ENCODE assay signal across 8 mouse cellular contexts in genomic region chr12:56404833-56405232, GRCm38 (mm10). TPM values are rescaled to one million over a fixed set of nuclear protein-coding genes. Genes with fewer than 3 reads are reported as not detected.
DNase-seq lines count a peak whose midpoint lies in the region; ATAC-seq and TF ChIP-seq lines count a peak whose summit lies in the region.

No protein-coding gene starts in this region.

- H3K36me3 ChIP-seq in forebrain, embryonic 14.5 days (ENCODE audit: control insufficient read depth, insufficient read depth, low read length), result no peaks in the 10 kb centered on the region
- H3K36me3 ChIP-seq in kidney, embryonic 16.5 days (ENCODE audit: insufficient read depth, low read length), result no peaks in the 10 kb centered on the region
- H3K36me3 ChIP-seq in liver, embryonic 14.5 days (replicated peaks; ENCODE audit: control insufficient read depth, insufficient read depth, low read depth), result no peaks in the 10 kb centered on the region

- no peak overlapping the region for H3K4me2 ChIP-seq in forebrain, embryonic 14.5 days (ENCODE audit: low read length)
- H3K4me2 ChIP-seq in kidney, embryonic 16.5 days (replicated peaks; ENCODE audit: low read depth, low read length), result no peak overlapping the region
- no peak overlapping the region for H3K4me2 ChIP-seq in liver, embryonic 14.5 days (ENCODE audit: low read depth)

- H3K27me3 ChIP-seq in forebrain, embryonic 14.5 days (replicated peaks; ENCODE audit: control insufficient read depth, insufficient read depth, low read length), result 0 out of 2 replicates have a peak, but pooled peaks cover 5% of the 10 kb centered on the region
- H3K27me3 ChIP-seq in kidney, embryonic 16.5 days (ENCODE audit: insufficient read depth, low read length), result no peaks in the 10 kb centered on the region
- H3K27me3 ChIP-seq in liver, embryonic 14.5 days (ENCODE audit: control insufficient read depth, insufficient read depth, low read length), result no peaks in the 10 kb centered on the region

- ATAC-seq in forebrain, embryonic 14.5 days, result 0 out of 2 replicates have a peak, but pooled peaks have one; percentile 37
- peak; percentile 40; the same call in 1 of the 2 replicates for ATAC-seq in kidney, embryonic 16.5 days (ENCODE audit: low FRiP score, low TSS enrichment)
- no peak for ATAC-seq in liver, embryonic 14.5 days (ENCODE audit: insufficient read depth)
- no peak for ATAC-seq in erythroid progenitor cell, adult 5-6 weeks (replicated peaks; ENCODE audit: low FRiP score, poor library complexity, severe bottlenecking)

- H3K4me1 ChIP-seq in forebrain, embryonic 14.5 days (ENCODE audit: control insufficient read depth, insufficient read depth, low read length), result no peaks in the 10 kb centered on the region
- H3K4me1 ChIP-seq in kidney, embryonic 16.5 days (ENCODE audit: insufficient read depth, low read length), result peaks cover 11% of the 10 kb centered on the region; the same call in 1 of the 2 replicates
- no peaks in the 10 kb centered on the region for H3K4me1 ChIP-seq in liver, embryonic 14.5 days (replicated peaks; ENCODE audit: control insufficient read depth in 2 of 2, insufficient read depth in 2 of 2, low read length in 1 of 2)

- DNase-seq in ovary, postnatal 10 days (ENCODE audit: low spot score), result peak; percentile 7
- no peak for DNase-seq in ovary, adult 18-20 months (ENCODE audit: low spot score)
- DNase-seq in adrenal gland, postnatal 10 days, result peak; percentile 69
- DNase-seq in forebrain, embryonic 14.5 days (ENCODE audit: low spot score), result peak; percentile 78
- peak; percentile 9 to 15 (median 9) for DNase-seq in liver, embryonic 14.5 days (ENCODE audit: low read depth in 3 of 3, low spot score in 3 of 3)
- peak; percentile 43 for DNase-seq in right cerebral cortex, postnatal 14 days

- no peak overlapping the region for H3K9ac ChIP-seq in forebrain, embryonic 14.5 days (ENCODE audit: low read length)
- H3K9ac ChIP-seq in kidney, embryonic 16.5 days (replicated peaks; ENCODE audit: low read length), result no peak overlapping the region
- no peak overlapping the region for H3K9ac ChIP-seq in liver, embryonic 14.5 days (replicated peaks)

- no peak for TF ChIP-seq EP300 in liver, embryonic 14.5 days (IDR thresholded peaks at IDR 0.05; ENCODE audit: low read depth)

- H3K4me3 ChIP-seq in forebrain, embryonic 14.5 days (ENCODE audit: low read depth, low read length), result no peak overlapping the region
- H3K4me3 ChIP-seq in kidney, embryonic 16.5 days (ENCODE audit: low read length), result no peak overlapping the region
- H3K4me3 ChIP-seq in liver, embryonic 14.5 days (ENCODE audit: insufficient read depth in 1 of 2, low read depth in 2 of 2, low read length in 2 of 2), result no peak overlapping the region

- TF ChIP-seq CTCF in liver, embryonic 14.5 days (IDR thresholded peaks at IDR 0.05; ENCODE audit: low read depth), result peak; percentile 81

- 47% methylated on average over 4 of the region's 4 CpGs for WGBS in forebrain, embryonic 14.5 days
- WGBS in kidney, embryonic 16.5 days, result 35% methylated on average over 4 of the region's 4 CpGs
- 22% methylated on average over 4 of the region's 4 CpGs for whole genome bisulfite sequencing in liver, embryonic 14.5 days (ENCODE audit: insufficient replicate concordance)

- H3K27ac ChIP-seq in forebrain, embryonic 14.5 days (ENCODE audit: low read depth, low read length), result no peak overlapping the region
- H3K27ac ChIP-seq in kidney, embryonic 16.5 days (ENCODE audit: low read length), result no peak overlapping the region
- H3K27ac ChIP-seq in liver, embryonic 14.5 days, result no peak overlapping the region

- H3K9me3 ChIP-seq in forebrain, embryonic 14.5 days (replicated peaks; ENCODE audit: control insufficient read depth, low read length), result no peaks in the 10 kb centered on the region
- H3K9me3 ChIP-seq in kidney, embryonic 16.5 days (ENCODE audit: low read length), result no peaks in the 10 kb centered on the region
- H3K9me3 ChIP-seq in liver, embryonic 14.5 days (ENCODE audit: control insufficient read depth, low read length), result no peaks in the 10 kb centered on the region

RNA-seq across cellular contexts. Expression of gene Mbip, which starts 59.1 kb away (rescaled TPM):
- 10 to 100 TPM; 15.7 to 19.6 TPM for total RNA-seq in adrenal gland, postnatal 10 days (2021)
- polyA plus RNA-seq in forebrain, embryonic 14.5 days (2014; fragmentation: Nextera tagmentation; extraction: Ambion mirVana), result 50.3 and 58.8 TPM in 2 replicates
- polyA plus RNA-seq in kidney, embryonic 16.5 days (2015; fragmentation: Nextera tagmentation; extraction: Ambion mirVana), result 36.7 and 39.9 TPM in 2 replicates
- polyA plus RNA-seq in liver, embryonic 14.5 days (2012; rRNA removed), result 5.2 and 6.9 TPM in 2 replicates
- polyA plus RNA-seq in liver, embryonic 14.5 days (2014; fragmentation: Nextera tagmentation; extraction: Ambion mirVana), result 7.5 and 7.8 TPM in 2 replicates
- total RNA-seq in erythroid progenitor cell, adult 5-6 weeks (2015; ENCODE audit: low replicate concordance), result 8.8 and 12.3 TPM in 2 replicates
- 6.0 and 6.4 TPM in 2 replicates for total RNA-seq in erythroid progenitor cell, adult 5-6 weeks (2017; ENCODE audit: low replicate concordance)

Comparison
In these comparisons a context has a peak if more than half of its experiments do, and no peak if none do; other contexts are left out.
1. ATAC-seq: peak in forebrain, embryonic 14.5 days (single experiment) and kidney, embryonic 16.5 days (single experiment); none in liver, embryonic 14.5 days (single experiment) and erythroid progenitor cell, adult 5-6 weeks (single experiment).